Mouse (Mus musculus) C2C12 (cell line): ENCODE results near the gene Tbcd. TPM values are rescaled to one million over a fixed set of nuclear protein-coding genes. Genes with fewer than 3 reads are reported as not detected.

Source experiments
- H3K27me3 ChIP-seq: one replicate; pipeline ENCODE4 v1.6.1; 2011; ENCODE audit not compliant: control insufficient read depth, insufficient read depth, insufficient read length
- H3K36me3 ChIP-seq: one replicate; pipeline ENCODE4 v1.6.1; 2011; ENCODE audit not compliant: control insufficient read depth, insufficient read depth
- H3K4me3 ChIP-seq: one replicate; pipeline ENCODE4 v1.5.1; 2011; ENCODE audit warnings: mild to moderate bottlenecking, control low read depth; ENCODE audit not compliant: poor library complexity, insufficient read depth, severe bottlenecking
- H3K79me2 ChIP-seq: one replicate; pipeline ENCODE4 v1.6.1; 2011; ENCODE audit not compliant: control insufficient read depth, insufficient read depth
- H3K79me3 ChIP-seq: one replicate; pipeline ENCODE4 v1.6.1; 2011; ENCODE audit warnings: low read depth, control low read depth
- H3ac ChIP-seq: one replicate; pipeline ENCODE3; 2011; ENCODE audit warnings: low read depth; ENCODE audit not compliant: control insufficient read depth, insufficient read length
- CEBPB ChIP-seq: IDR thresholded peaks from one replicate; pipeline ENCODE4 v1.6.1; 2011; ENCODE audit warnings: low read depth, mild to moderate bottlenecking, control low read depth, moderate library complexity
- CTCF ChIP-seq: IDR thresholded peaks from one replicate; pipeline ENCODE4 v1.5.1; 2011; ENCODE audit not compliant: control insufficient read depth, insufficient read depth, insufficient read length
- FOSL1 ChIP-seq: IDR thresholded peaks from one replicate; pipeline ENCODE4 v1.8.0; 2011; ENCODE audit warnings: mild to moderate bottlenecking, low read length; ENCODE audit not compliant: poor library complexity, insufficient read depth, severe bottlenecking
- MAX ChIP-seq: IDR thresholded peaks from one replicate; pipeline ENCODE4 v1.6.1; 2011; ENCODE audit warnings: mild to moderate bottlenecking, control low read depth
- MYOD1 ChIP-seq: IDR thresholded peaks from one replicate; pipeline ENCODE4 v1.6.1; 2011; ENCODE audit warnings: low read depth; ENCODE audit not compliant: control insufficient read depth, insufficient read length
- MYOG ChIP-seq: IDR thresholded peaks from one replicate; pipeline ENCODE4 v1.6.1; 2011; ENCODE audit not compliant: control insufficient read depth, insufficient read length; ENCODE audit errors: extremely low read depth
- USF1 ChIP-seq: IDR thresholded peaks from one replicate; pipeline ENCODE4 v1.6.1; 2011; ENCODE audit warnings: low read depth, mild to moderate bottlenecking, control low read depth, moderate library complexity
- polyA plus RNA-seq: library from polyadenylated mRNA; unstranded; fragments of >200 nt; fragmentation: generic; extraction: Trizol; gene quantifications from one replicate; pipeline ENCODE4 v1.2.1, GENCODE M21; 2012; ENCODE audit warnings: missing spikeins

Gene Tbcd
- polyA plus RNA-seq, 1 experiment, result 69.2 TPM

- TF ChIP-seq MAX (no peak), FOSL1 (no peak), MYOD1 (no peak), USF1 (no peak), MYOG (no peak), CTCF (no peak), CEBPB (no peak)
- Histone ChIP-seq H3K4me3 (no peak overlapping the region), H3ac (no peak overlapping the region), H3K36me3 (no peaks in the 10 kb centered on the region), H3K27me3 (no peaks in the 10 kb centered on the region), H3K79me3 (no peaks in the 10 kb centered on the region), H3K79me2 (no peaks in the 10 kb centered on the region)
Observed at GRCm38 (mm10) chr11:121661116-121661515, 209.4 kb downstream of the Tbcd start.

Other genes with a start within 250 kb of the Tbcd start
- gene Hexdc, start 247.5 kb upstream of the Tbcd start, polyA plus RNA-seq, result 5.4 TPM
- gene Ogfod3, start 247.2 kb upstream of the Tbcd start, polyA plus RNA-seq, result 10.8 TPM
- 23.8 TPM for gene Cybc1, start 222.6 kb upstream of the Tbcd start, polyA plus RNA-seq
- gene Narf, start 214.7 kb upstream of the Tbcd start, polyA plus RNA-seq, result 4.0 TPM
- gene Foxk2, start 192.0 kb upstream of the Tbcd start, polyA plus RNA-seq, result 43.1 TPM
- gene Wdr45b, start 97.5 kb upstream of the Tbcd start, polyA plus RNA-seq, result 60.9 TPM
- 0.41 TPM for gene Rab40b, start 63.7 kb upstream of the Tbcd start, polyA plus RNA-seq
- gene Fn3krp, start 30.5 kb upstream of the Tbcd start, polyA plus RNA-seq, result 5.3 TPM
- 0.04 TPM for gene Fn3k, start 17.0 kb upstream of the Tbcd start, polyA plus RNA-seq
- gene Zfp750, start 67.4 kb downstream of the Tbcd start, polyA plus RNA-seq, result 0.11 TPM
- 2.7 TPM for gene B3gntl1, start 221.2 kb downstream of the Tbcd start, polyA plus RNA-seq
- 32.4 TPM for gene Metrnl, start 249.6 kb downstream of the Tbcd start, polyA plus RNA-seq